Mouse (Mus musculus) stomach, postnatal 0 days (tissue): ENCODE measurements around the gene Skil.

ENCODE experiments used
- CTCF ChIP-seq: IDR thresholded peaks from 2 replicates; pipeline ENCODE4 v1.5.1; 2016; ENCODE audit warnings: antibody characterized with exemption, low read depth, mild to moderate bottlenecking, moderate library complexity
- EP300 ChIP-seq: optimal IDR thresholded peaks from 2 replicates; pipeline ENCODE3; 2016; ENCODE audit warnings: antibody characterized with exemption

GRCm38 (mm10) chr3:31097102-31097720 lies 2.4 kb downstream of the Skil start:
- no peak for TF ChIP-seq CTCF
- TF ChIP-seq EP300, result no peak
